Mouse (Mus musculus): ENCODE data around the gene Taf3. TPM values are rescaled to one million over a fixed set of nuclear protein-coding genes. Genes with fewer than 3 reads are reported as not detected.

Gene Taf3
- total RNA-seq, 2 experiments from 2014 or later = 13.0 to 17.4 TPM

GRCm38 (mm10) chr2:9897846-9898245, 150.6 kb downstream of the Taf3 start:
- intact Hi-C loops (cut with DNase I) = no loop called here
- no peak for DNase-seq (ENCODE audit: low spot score in 2 of 2)

GRCm38 (mm10) chr2:9896097-9896770, 152.2 kb downstream of the Taf3 start:
- DNase-seq (ENCODE audit: low spot score in 2 of 2) = no peak
- intact Hi-C loops (cut with DNase I) = no loop called here

- no peak for DNase-seq (ENCODE audit: low spot score in 2 of 2)
- intact Hi-C loops (cut with DNase I) = no loop called here
Observed at GRCm38 (mm10) chr2:9894836-9895593, 153.4 kb downstream of the Taf3 start.

GRCm38 (mm10) chr2:9893272-9893953, 155.0 kb downstream of the Taf3 start:
- intact Hi-C loops (cut with DNase I) = no loop called here
- no peak for DNase-seq (ENCODE audit: low spot score in 2 of 2)

GRCm38 (mm10) chr2:9892541-9892940, 155.9 kb downstream of the Taf3 start:
- intact Hi-C loops (cut with DNase I) = no loop called here
- no peak for DNase-seq (ENCODE audit: low spot score in 2 of 2)

- intact Hi-C loops (cut with DNase I) = no loop called here
- no peak for DNase-seq (ENCODE audit: low spot score in 2 of 2)
Observed at GRCm38 (mm10) chr2:9890906-9891305, 157.5 kb downstream of the Taf3 start.

- intact Hi-C loops (cut with DNase I) = no loop called here
Observed at GRCm38 (mm10) chr2:9890251-9890650, 158.1 kb downstream of the Taf3 start.

GRCm38 (mm10) chr2:9889651-9890183, 158.7 kb downstream of the Taf3 start, which contains the start of gene Gata3:
Gene Gata3, minus strand, starts transcription at chr2:9890034.
- intact Hi-C loops (cut with DNase I) = loop anchor here (10.0 kb wide), 3 partner anchors 115 to 1215 kb away; no protein-coding TSS in a partner anchor
- DNase-seq (ENCODE audit: low spot score in 2 of 2) = no peak

More at GRCm38 (mm10) chr2:9890251-9890650, 158.1 kb downstream of the Taf3 start:
- no peak for DNase-seq (ENCODE audit: low spot score in 2 of 2)

GRCm38 (mm10) chr2:9888913-9889650, 159.3 kb downstream of the Taf3 start, which contains the start of gene 9230102O04Rik:
Gene 9230102O04Rik, minus strand, starts transcription at chr2:9889540.
- intact Hi-C loops (cut with DNase I) = loop anchor here (10.0 kb wide), 3 partner anchors 116 to 1214 kb away; no protein-coding TSS in a partner anchor
- no peak for DNase-seq (ENCODE audit: low spot score in 2 of 2)

GRCm38 (mm10) chr2:9887636-9888035, 160.8 kb downstream of the Taf3 start:
- DNase-seq (ENCODE audit: low spot score in 2 of 2) = no peak
- intact Hi-C loops (cut with DNase I) = loop anchor here (10.0 kb wide), 3 partner anchors 117 to 1213 kb away; no protein-coding TSS in a partner anchor

GRCm38 (mm10) chr2:9886921-9887610, 161.3 kb downstream of the Taf3 start:
- intact Hi-C loops (cut with DNase I) = loop anchor here (10.0 kb wide), 3 partner anchors 118 to 1212 kb away; no protein-coding TSS in a partner anchor
- no peak for DNase-seq (ENCODE audit: low spot score in 2 of 2)

- intact Hi-C loops (cut with DNase I) = loop anchor here (10.0 kb wide), 3 partner anchors 119 to 1211 kb away; no protein-coding TSS in a partner anchor
- DNase-seq (ENCODE audit: low spot score in 2 of 2) = no peak
Observed at GRCm38 (mm10) chr2:9886031-9886430, 162.4 kb downstream of the Taf3 start.

- intact Hi-C loops (cut with DNase I) = loop anchor here (10.0 kb wide), 3 partner anchors 120 to 1210 kb away; no protein-coding TSS in a partner anchor
- DNase-seq (ENCODE audit: low spot score in 2 of 2) = no peak
Observed at GRCm38 (mm10) chr2:9885217-9885770, 163.1 kb downstream of the Taf3 start.

- intact Hi-C loops (cut with DNase I) = loop anchor here (5.0 to 10.0 kb wide), 4 partner anchors 120 to 1210 kb away; partner anchors contain the start of gene Sfmbt2
- no peak for DNase-seq (ENCODE audit: low spot score in 2 of 2)
Observed at GRCm38 (mm10) chr2:9884533-9885216, 163.7 kb downstream of the Taf3 start.

- no peak for DNase-seq (ENCODE audit: low spot score in 2 of 2)
- intact Hi-C loops (cut with DNase I) = loop anchor here (5.0 to 10.0 kb wide), 4 partner anchors 121 to 1209 kb away; partner anchors contain the start of gene Sfmbt2
Observed at GRCm38 (mm10) chr2:9883803-9884532, 164.4 kb downstream of the Taf3 start.

GRCm38 (mm10) chr2:9882926-9883802, 165.2 kb downstream of the Taf3 start:
- intact Hi-C loops (cut with DNase I) = loop anchor here (5.0 to 10.0 kb wide), 4 partner anchors 122 to 1208 kb away; partner anchors contain the start of gene Sfmbt2
- DNase-seq (ENCODE audit: low spot score in 2 of 2) = no peak
